Mouse (Mus musculus) right cerebral cortex, adult 2 months (tissue): ENCODE results near the gene Stk38.
"Not testable (repeated sequence)": the region's sequence is repeated elsewhere in the genome, so short reads cannot be mapped to it uniquely, and the experiment has no call there.

Experiments used
- DNase-seq, 2 experiments: peaks; one replicate each; pipeline ENCODE4 v3.0.0; 2021 to 2022; ENCODE audit warnings: low spot score in 2 of 2

The Stk38 gene

DNA sequence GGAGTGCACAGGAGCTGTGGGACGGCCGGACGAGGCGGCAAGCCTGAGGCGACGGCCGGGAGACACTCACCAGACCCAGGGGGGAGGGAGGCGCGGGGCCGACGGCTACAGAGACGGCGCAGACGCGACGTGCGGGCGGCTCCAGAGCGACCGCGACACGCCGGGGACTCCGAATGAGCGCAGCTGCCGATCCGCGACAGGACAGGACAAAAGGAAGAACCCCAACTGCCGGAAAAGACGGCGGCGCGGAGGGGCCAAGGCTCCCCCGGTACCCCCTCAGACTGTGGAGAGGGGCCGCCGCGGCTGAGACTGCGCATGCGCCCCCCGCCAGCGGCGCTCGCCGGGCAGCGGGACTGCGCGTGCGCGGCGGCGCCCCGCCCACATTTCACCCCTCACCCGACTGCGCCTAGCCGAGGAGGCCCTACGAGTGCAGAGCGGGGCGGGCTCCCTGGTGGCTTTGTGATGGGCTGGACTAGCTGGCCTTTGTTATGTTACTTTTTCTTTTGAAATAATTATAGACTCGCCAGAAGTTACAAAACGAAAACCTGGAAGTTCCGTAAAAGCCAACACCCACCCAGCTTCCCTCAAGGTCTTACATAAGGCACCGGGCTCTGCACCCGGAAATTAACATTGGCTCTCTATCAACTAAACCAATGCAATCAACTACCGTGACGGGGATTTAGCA, at the start of gene Stk38:
TSS of gene Stk38 (minus strand) at position 355 of the 685 bp plus-strand sequence.
- peak; percentile 81 to 89 for DNase-seq

DNA sequence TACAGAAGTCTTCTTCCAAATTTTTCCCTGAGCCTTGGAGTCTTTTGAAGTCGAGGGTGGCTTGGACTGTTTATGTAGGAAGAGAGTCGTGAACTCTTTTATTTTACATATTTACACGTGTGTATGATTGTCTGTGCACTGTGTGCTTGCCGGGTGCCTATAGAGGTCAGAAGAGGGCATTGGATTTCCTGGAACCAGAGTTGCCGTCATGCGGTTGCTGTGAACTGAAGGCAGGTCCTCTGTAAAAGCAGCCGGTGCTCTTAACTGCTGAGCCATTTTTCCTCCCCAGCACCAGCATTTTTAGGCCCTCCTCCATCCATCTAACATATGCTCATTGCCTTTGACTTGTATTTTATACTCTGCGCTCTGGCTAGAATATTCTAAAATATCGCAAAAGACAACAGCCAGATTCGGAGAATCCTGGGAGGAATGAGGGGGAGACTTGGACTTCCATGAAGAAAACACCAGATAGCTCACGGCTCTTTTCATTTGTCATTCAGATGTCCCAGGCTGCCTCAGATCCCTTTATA, 49.6 kb upstream of the Stk38 start:
- DNase-seq: no peak

DNA sequence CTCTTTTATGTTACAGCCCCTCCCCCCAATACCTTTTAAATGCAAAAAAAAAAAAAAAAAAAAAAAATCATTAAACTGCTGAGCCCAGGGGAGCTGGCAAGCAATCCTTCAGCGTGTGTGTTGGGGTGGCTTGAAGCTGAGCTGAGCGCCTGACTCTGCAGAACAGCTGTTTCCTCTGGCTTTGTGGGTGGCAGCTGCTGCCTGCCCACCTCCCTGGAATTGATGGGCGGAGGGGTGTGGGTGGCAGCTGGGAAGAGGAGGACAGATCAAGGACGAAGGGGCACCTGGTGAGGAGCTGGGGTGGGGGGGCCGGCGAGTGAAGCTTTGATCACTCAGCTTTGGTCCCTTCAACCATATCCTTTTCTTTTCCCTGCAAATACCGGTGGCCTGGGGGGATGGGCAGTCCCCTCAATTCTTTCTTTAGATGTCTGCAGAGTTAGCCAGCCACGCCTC, 48.9 kb upstream of the Stk38 start:
- no peak for DNase-seq

DNA sequence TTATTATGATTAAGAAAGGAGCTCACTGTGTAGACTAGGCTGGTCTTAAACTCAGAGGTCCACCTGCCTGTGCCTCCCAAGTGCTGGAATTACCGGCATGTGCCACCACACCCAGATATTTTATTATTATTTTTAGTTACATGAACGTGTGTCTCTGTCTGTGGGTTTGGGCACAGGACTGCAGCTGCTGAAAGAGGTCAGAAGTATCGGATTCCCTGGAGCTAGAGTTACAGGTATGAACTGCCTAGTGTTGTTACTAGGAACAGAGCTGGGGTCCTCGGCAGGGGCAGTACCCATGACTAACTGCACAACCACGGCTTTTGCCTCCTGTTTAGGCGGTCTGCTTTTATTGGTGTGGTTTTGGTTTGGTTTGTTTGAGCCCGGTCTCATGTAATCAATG, 48.4 kb upstream of the Stk38 start:
- no peak for DNase-seq

DNA sequence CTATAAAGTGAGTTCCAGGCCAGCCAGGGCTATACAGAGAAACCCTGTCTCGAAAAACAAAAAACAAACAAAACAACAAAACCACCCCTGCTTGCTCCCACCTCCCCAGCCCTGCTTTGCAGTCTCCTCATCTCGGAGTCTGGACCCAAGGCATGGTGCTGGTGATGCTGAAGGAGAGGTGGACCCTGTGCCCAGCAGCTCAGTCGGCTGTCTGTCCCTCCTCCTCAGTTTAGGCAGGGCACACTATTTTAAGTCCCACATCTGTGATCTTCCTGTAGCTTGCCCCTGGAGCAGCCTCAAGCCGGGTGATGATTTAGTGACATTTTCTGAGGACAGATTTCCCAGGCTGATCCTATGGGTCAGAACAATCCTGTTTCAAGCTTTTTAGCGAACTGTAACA, 47.8 kb upstream of the Stk38 start:
- DNase-seq: no peak

GRCm38 (mm10) chr17:29054429-29054828, 46.6 kb upstream of the Stk38 start:
- no peak for DNase-seq

GRCm38 (mm10) chr17:29053841-29054240, 46.0 kb upstream of the Stk38 start:
- no peak for DNase-seq

GRCm38 (mm10) chr17:29053067-29053466, 45.3 kb upstream of the Stk38 start:
- DNase-seq: no peak

DNA sequence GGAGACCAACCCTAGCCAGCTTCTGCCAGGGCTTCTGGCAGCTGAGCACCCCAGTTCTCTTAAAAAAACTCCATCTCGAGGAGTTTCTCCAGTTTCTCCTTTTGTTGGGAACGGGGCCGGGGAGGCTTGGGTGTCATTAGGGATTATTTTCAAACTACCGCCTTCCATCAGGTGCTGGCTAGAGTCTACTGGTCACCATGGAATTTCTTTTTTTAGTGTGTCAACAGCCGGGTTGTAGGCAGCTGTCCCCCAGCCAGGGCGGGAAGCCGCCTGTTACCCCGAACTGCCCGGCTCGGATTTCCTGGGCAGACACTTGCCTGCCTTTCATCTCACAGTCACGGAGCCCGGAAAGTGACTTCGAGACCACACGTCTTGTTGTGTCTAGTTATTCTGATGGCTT, 43.0 kb upstream of the Stk38 start:
- no peak for DNase-seq

GRCm38 (mm10) chr17:29049923-29050322, 42.1 kb upstream of the Stk38 start:
- no peak for DNase-seq

DNA sequence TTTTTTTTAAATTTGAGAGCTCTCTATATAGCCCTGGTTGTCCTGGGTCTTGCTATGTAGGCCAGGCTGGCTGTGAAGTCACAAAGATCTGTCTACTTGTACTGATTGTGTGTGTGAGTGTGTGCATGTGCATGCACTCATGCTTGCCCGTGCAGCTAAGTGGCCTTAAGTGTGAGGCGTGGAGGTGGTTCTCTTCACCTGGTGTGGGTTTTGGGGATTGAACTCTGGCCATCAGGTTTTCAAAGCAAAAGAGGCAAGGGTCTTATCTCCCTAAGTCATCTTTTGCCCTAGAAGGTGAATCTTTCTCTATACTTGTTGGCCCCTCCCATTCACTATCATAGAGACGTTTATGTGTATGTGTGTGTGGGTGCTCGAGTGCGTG, 41.7 kb upstream of the Stk38 start:
- no peak for DNase-seq

GRCm38 (mm10) chr17:29048748-29049507, 41.1 kb upstream of the Stk38 start:
- DNase-seq: peak; percentile 91 to 94

DNA sequence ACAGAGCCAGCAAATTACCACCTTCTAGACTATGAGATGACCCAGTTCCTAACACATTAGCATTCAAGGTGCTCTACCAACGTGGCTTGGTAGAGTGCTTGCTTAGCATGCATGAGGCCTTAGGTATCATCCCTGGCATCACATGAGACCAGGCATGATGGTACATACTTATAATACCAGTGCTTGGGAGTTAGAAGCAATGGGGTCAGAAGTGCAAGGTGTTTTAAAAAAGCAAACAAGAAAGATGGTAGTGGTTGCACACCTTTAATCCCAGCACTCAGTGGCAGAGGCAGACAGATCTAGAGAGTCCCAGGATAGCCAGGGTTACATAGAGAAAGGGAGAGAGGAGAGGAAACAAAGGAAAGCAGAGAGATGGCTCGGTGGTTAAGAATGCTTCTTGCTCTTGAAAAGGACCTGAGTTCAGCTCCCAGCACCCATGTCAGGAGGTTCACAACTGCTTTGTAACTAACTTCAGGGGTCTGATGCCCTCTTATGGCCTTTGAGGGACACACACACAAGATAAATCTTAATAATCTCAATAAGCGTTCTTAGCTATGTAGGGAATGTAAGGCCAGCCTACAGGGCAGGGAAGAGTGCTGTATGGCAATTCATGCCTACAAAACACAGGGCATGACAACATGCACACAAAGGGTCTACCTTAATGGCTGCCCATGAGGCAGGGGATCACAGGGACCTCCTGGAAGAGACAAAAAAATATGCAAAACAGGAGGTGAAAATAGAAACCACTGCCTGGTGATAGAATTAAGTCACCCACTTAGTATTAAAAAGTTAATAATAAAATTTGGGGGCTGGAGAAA, 40.1 kb upstream of the Stk38 start:
- no peak for DNase-seq

GRCm38 (mm10) chr17:29046863-29047262, 39.1 kb upstream of the Stk38 start:
- no peak for DNase-seq

DNA sequence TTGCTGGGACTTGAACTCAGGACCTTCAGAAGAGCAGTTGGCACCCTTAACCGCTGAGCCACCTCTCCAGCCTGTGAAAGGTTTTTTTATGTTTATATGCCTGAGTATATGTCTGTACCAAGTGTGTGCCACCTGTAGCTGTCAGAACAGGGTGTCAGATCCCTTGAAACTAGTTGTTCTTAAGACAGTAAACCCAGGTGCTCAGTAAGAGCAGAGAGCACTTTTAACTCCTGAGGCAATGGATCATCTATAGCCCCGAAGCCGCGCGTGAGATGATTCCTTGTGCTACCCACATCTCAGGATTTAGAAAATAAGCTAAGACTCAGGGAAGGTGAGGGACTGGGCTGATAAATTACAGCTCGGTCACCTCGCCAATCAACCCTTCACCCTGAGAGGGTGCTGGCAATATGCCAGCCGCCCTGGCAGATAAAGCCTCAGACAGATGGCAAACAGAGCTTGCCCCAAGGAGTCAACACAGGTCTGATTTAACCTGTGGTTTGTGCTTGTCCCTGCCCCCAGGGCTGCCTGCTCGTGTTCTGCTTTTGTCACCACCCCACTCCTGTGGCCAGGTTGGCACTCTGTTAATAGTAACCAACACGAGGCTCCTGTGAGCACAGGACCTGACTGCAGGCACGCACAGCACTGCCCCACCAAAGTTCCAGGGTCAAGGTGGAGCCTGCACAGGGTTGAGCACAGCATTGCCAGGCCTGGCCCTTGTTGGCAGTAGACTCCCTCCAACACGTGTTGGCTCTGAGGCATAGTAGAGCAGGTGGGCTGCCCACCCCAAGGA, 38.1 kb upstream of the Stk38 start:
- no peak for DNase-seq

GRCm38 (mm10) chr17:29044925-29045319, 37.1 kb upstream of the Stk38 start:
- no peak for DNase-seq

- DNase-seq: no peak
Observed at GRCm38 (mm10) chr17:29044146-29044924, 36.5 kb upstream of the Stk38 start.

DNA sequence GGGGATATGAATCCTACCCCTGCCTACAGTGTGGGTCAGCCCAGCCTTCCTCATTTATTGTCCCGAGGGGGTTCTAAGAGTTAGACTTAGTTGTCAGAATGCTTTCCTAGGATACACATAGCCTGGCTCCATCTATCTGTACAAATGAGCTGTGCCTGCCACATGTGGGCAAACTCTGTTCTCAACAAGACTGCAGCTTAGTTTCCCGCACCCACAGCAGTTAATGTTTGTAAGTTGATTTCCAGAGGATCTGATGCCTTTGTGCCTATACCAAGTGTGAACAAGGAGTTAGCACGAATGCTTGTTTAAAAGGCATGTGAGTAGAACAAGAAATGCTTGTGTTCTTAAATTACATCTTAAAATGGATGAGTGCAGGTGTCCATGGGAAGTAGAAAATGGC, 35.8 kb upstream of the Stk38 start:
- DNase-seq: no peak

- DNase-seq: no peak
Observed at GRCm38 (mm10) chr17:29042569-29042968, 34.8 kb upstream of the Stk38 start.

GRCm38 (mm10) chr17:29041632-29042031, 33.8 kb upstream of the Stk38 start:
- DNase-seq: not testable (repeated sequence)

- DNase-seq: peak in 1 of 2 experiments; percentile 31
Observed at GRCm38 (mm10) chr17:29039351-29039750, 31.6 kb upstream of the Stk38 start.
